Mouse (Mus musculus) intestine, embryonic 14.5 days (tissue): ENCODE data around the gene B3galnt2. TPM values are rescaled to one million over a fixed set of nuclear protein-coding genes. Genes with fewer than 3 reads are reported as not detected.

Source experiments
- polyA plus RNA-seq: library from polyadenylated mRNA; unstranded; fragments of >200 nt; fragmentation: Nextera tagmentation; extraction: Ambion mirVana; gene quantifications from 2 replicates; pipeline ENCODE4 v1.2.1, GENCODE M21; 2014

The B3galnt2 gene
- polyA plus RNA-seq, 1 experiment from 2014 or later, result 38.0 TPM

Other genes with a start within 250 kb of the B3galnt2 start
- gene Gng4, start 170.4 kb upstream of the B3galnt2 start, polyA plus RNA-seq, result 2.0 and 2.5 TPM in 2 replicates
- 45.0 and 55.9 TPM in 2 replicates for gene Tbce, start 85.2 kb downstream of the B3galnt2 start, polyA plus RNA-seq
- 58.2 and 58.4 TPM in 2 replicates for gene Arid4b, start 108.8 kb downstream of the B3galnt2 start, polyA plus RNA-seq
- 46.2 and 54.5 TPM in 2 replicates for gene Ggps1, start 109.0 kb downstream of the B3galnt2 start, polyA plus RNA-seq